Mouse (Mus musculus): ENCODE measurements around the gene Cdkl2.

Gene Cdkl2

DNA sequence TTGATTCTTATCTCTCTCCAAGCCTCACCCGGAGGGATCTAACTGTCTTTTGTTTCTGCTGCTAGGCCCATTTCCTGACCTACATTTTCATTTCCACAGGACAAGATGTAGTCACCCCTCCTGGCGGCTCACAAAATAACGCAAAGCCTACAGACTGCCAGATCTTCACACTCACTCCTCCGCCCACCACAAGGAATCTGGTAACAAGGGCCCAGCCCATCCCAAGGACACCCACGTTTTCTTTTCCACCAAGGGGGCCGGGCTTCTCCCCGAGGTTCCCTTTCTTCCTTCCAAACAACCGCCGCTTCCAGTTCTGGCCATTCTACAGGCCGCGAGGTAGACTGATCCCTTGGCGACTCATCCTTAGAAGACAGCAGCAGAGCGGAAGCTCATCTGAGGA is 49.1 kb downstream of the Cdkl2 start:
- peak; percentile 9 to 46 for DNase-seq (ENCODE audit: inconsistent age in 2 of 2, low spot score in 1 of 2)

DNA sequence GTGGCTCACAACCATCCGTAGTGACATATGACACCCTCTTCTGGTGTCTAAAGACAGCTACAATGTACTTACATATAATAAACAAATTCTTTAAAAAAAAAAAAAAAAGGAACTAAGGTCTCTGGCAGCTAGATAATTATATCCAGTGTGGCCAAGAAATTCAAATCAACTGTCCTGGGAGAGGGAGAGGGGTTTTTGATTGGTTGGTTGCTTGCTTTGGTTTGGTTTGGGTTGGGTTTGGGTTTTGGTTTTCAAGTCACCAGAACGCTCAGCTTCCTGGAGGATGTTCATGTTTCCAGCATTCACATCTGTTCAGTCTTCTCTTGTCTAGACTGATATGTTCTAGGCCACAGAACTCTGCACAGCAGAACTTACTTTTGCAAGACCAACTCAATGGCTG is 50.6 kb downstream of the Cdkl2 start:
- no peak for DNase-seq (ENCODE audit: inconsistent age in 2 of 2, low spot score in 1 of 2)

DNA sequence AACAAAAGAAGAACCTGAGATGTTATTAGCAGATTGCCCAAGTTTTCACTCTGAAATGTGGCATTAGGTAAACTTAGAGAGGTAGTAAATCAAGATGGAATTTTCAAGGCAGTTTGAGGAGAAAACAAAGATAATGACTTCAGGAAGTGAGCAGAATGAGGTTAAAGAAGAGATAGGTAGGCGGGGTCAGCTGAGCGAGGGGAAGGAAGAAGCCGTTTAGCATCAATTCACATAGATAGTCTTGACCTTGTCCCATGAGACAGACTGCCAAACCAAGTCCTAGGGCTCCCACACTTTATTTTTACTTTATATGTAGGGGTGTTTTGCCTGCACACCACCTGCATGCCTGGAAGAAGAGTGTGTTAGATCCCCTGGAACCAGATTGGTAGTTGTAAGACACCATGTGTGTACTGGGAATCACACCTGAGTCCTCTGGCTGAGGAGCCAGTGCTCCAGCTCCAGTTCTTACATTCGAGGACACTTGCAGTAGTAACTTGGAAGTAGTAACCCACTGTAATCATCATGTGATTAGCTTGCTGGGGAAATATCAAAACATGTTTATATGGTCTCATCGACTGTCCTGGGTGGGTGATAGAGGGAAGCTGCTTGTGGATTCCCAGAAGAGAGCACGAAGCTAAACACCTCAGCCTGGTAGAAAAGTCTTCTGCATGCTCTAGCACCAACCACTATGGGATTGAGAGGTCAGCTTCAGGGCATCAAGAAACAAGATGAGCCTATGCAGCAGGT is 52.3 kb downstream of the Cdkl2 start:
- DNase-seq (ENCODE audit: inconsistent age in 2 of 2, low spot score in 1 of 2): no peak

DNA sequence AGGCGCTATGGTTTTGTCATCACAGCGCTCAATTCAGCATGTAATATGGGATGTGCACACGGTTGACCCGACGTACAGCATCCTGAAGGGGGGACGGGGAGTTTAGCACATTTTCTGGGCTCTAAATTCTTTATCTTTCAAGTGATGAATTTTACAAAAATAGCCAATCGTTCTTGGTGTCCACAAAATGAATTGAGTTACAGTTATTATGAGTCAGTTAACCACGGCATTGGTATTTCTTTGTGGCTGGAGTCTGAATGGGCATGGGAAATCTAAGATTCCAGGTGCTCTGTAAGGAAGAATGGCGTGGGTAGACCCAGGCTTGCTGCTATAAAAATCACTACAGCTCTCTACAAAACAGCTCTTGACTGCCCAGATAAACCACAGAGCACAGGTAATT is 54.4 kb downstream of the Cdkl2 start:
- no peak for DNase-seq (ENCODE audit: inconsistent age in 2 of 2, low spot score in 1 of 2)

- no peak for DNase-seq (ENCODE audit: inconsistent age in 2 of 2, low spot score in 1 of 2)
These were observed 55.9 kb downstream of the Cdkl2 start for GRCm38 (mm10) chr5:91987799-91988198.

- no peak for DNase-seq (ENCODE audit: inconsistent age in 2 of 2, low spot score in 1 of 2)
These were observed 56.4 kb downstream of the Cdkl2 start, which contains the start of gene Odaph for GRCm38 (mm10) chr5:91987236-91987635. Gene Odaph (plus strand): TSS chr5:91987475.

DNA sequence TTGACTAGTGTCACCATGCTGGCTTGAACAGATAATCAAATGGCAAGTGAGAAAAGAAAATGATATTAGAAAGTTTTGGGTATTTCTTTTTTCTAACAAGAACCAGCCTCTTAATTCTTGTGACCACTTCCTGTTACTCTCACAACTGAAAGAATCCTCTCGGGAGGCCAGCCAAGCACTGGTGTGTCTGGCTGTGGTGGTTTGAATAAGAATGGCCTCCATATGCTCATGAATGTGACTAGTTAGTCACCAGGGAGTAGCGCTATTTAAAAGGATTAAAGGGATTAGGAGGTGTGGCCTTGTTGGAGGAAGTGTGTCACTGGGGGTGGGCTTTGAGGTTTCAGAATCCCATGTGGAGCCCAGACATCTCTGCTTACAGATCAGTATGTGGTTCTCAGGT is 58.0 kb downstream of the Cdkl2 start:
- DNase-seq (ENCODE audit: inconsistent age in 2 of 2, low spot score in 1 of 2): no peak

DNA sequence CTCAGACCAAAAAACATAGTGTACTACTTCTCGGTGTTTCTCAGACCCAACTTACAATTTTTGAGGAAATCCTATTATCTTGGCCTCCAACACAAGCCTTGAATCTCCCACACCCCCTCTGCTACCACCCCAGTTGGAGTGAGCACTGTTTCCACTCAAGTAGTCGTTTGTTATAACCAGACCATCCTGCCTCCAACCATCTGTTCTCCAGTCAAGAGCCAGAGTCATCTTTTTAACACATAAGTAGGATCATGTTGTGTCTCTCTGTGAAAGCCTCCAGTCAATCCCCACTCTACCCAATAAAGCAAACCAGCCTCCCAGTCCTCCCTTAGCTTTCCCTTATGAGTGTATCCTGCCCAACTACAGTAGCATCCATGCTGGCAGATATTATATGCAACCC is 60.2 kb downstream of the Cdkl2 start:
- DNase-seq (ENCODE audit: inconsistent age in 2 of 2, low spot score in 1 of 2): no peak

DNA sequence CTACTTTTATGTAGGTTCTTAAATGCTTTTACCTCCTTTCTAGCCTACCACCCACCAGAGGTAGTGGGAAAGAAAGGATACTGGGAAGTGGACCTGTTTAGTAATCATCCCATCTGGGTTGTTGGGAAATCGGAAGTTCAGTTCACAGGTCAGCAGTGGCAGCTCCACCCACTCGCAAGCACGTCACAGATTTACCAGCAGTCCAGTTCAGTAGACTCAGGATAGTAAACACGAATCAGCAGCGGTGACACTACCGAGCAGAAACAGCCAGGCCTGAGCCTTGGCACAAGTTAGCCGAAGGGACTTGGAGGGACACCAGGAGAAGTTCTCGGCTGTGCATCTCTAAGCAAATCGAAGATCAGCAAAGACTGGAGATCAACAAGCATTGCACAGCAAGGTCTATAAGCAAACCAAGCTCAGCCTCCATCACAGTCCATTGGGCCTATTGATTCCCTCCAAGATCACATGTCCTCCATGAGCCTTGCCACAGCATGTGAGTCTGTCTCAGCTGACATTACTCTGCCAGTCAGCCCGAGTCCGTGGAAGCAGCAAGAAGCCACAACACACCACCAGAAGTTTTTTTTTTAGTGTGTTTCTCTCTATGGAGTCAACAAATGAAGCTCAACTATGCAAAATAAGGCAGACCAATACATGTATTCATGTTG is 62.4 kb downstream of the Cdkl2 start:
- no peak for DNase-seq (ENCODE audit: inconsistent age in 2 of 2, low spot score in 1 of 2)

DNA sequence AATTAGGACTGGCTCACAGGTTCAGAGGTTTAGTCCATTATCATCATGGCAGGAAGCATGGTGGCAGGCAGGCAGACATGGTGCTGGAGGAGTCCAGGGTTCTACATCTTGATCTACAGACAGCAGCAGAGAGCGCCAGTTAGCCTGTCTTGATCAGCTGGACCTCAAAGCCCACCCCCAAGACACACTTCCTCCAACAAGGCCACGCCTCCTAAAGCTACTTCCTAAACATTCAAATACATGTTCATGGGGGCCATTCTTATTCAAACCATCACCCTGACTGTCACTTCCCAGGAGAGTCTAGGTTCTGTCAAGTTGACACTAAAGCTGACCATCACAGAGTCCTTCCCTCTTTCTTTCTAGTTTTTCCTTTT is 66.3 kb downstream of the Cdkl2 start:
- no peak for DNase-seq (ENCODE audit: inconsistent age in 2 of 2, low spot score in 1 of 2)

DNA sequence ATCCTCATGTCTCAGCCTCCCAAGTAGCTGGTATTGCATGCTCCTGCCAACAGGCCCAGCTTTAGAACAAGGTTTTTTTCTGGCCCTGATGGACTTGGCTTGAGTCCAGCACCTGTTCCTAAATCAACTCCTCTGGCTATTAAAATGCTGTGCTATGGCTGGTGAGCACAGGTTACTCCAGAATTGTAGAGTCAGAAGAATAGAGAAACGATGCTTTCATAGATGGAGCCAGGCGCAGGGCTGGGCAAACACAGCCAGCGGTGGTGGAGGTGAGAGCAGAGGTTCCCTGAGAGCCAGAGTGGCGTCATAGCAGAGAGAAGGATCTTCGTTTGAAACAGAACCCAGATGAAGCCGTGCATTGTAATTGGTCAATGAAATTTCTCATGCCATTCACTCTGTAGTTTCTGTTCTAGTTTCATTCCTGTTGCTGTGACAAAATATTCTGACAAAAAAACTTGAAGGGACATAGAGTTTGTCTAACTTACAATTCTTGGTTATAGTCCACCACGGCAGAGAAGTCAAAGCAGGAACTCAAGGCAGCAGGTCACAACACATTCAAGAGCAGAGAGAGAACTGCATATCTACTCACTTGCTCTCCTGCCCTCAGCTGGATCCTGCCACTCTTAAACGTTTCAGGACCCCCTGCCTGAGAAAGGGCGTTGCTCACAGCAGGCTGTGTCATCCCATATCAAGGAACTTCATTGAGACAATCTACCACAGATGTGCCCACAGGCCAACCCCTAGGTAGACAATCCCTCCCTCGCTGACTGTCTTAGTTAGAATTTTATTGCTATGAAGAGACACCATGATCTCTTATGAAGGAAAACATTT is 66.9 kb downstream of the Cdkl2 start:
- DNase-seq (ENCODE audit: inconsistent age in 2 of 2, low spot score in 1 of 2): no peak

- DNase-seq (ENCODE audit: inconsistent age in 2 of 2, low spot score in 1 of 2): no peak
These were observed 67.9 kb downstream of the Cdkl2 start for GRCm38 (mm10) chr5:91975758-91976157.

DNA sequence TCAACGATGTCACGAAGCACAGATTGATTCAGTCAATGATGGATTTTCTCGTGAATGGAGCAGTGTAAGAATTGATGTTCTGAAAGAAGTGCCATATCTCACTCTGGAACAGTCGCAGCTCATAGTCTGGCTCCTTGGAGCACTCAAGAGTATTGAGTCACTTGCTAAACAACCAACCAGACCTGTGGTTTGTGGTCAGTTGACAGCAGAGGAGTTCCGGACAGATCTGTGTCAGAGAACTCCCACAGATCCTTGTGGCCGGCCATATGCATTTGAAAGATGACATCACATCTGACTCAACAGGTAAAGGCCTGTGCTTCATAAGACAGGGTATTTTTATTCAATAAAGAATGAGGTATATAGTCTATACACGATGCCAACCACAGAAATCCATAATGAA is 69.7 kb downstream of the Cdkl2 start:
- DNase-seq (ENCODE audit: inconsistent age in 2 of 2, low spot score in 1 of 2): no peak

DNA sequence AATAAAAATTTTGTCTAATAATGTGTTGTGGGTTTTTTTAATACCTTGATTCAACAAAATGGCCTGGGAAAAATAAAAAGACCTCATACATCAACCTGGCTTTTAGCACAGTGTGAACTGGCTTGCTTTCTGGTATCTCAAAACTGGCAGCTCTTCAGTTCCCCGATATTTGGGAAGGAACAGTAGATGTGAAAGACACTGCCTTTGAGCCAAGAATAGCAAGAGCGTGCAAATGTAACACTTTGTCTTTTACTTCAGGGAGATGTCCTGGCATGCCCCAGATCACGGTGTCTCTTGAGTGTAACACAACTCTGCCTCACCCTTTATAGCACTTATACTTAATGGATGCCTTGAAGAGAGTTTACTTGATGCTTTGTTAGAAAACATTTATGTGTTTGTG is 71.6 kb downstream of the Cdkl2 start:
- no peak for DNase-seq (ENCODE audit: inconsistent age in 2 of 2, low spot score in 1 of 2)

- DNase-seq (ENCODE audit: inconsistent age in 2 of 2, low spot score in 1 of 2): peak; percentile 97 to 99
These were observed 80.8 kb downstream of the Cdkl2 start, which contains the start of gene Rchy1 for GRCm38 (mm10) chr5:91962639-91963440. Gene Rchy1 (minus strand): TSS chr5:91963068.

GRCm38 (mm10) chr5:91962259-91962638 is 81.4 kb downstream of the Cdkl2 start:
- peak in 1 of 2 experiments; percentile 94 for DNase-seq (ENCODE audit: inconsistent age in 2 of 2, low spot score in 1 of 2)

- DNase-seq (ENCODE audit: inconsistent age in 2 of 2, low spot score in 1 of 2): peak; percentile 11 to 71
These were observed 82.3 kb downstream of the Cdkl2 start for GRCm38 (mm10) chr5:91961370-91961769.

DNA sequence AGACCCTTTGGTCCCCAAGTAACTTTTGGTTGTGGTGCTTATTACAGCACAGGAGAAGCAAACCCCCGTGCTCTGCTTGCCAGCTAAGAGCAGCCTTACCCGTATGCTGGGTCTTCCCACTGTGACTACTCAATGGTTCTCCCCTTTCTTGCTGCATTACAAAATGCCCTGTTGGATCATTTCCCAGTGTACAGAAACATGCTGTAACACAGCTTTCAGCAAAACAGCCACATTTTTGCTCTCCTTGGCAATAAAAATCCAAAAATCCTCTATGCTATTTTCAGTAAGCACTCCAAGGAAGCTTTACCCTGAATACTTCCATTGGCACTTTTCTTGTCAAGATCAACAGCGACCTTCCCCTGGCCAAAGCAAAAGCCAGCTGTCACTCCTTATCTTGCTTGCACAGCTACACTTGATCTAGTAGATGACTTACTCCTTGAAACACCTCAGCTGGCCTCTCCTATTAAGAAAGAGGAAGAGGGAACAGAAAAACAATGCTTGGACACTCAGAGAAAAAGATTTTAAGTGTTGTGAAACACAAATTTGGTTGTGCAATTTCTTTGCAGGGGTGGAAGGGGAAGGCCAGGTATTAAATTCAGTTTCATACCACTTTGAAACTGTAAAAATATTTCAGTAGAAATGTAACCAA is 83.0 kb downstream of the Cdkl2 start:
- peak; percentile 24 to 80 for DNase-seq (ENCODE audit: inconsistent age in 2 of 2, low spot score in 1 of 2)

DNA sequence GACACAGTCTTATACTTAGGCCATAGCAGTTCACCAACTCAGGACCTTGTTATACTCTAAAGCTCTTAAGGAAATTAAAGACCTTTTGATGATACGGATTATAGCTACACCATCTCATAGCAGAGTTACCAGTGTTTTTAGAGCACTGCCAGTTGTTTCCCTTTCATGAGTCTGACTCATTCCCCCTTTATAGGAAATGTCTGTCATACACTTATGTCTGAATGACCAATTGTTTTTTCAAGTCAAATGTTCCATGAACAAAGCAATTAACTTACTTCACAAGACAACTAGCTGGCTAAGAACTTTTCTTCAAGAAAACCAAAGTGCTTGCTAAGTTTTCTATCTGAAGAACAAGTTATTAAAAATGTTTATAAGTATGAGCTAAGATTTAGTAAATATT is 83.7 kb downstream of the Cdkl2 start:
- peak in 1 of 2 experiments; percentile 40 for DNase-seq (ENCODE audit: inconsistent age in 2 of 2, low spot score in 1 of 2)

- DNase-seq (ENCODE audit: inconsistent age in 2 of 2, low spot score in 1 of 2): no peak
These were observed 84.6 kb downstream of the Cdkl2 start for GRCm38 (mm10) chr5:91959096-91959495.

All from adrenal gland, adult (tissue).